Mouse (Mus musculus) T-cell, adult 2 months (primary cell): ENCODE results near the gene Rab3a.

Experiments
- DNase-seq: peaks from one replicate; pipeline ENCODE4 v3.0.0; 2022; ENCODE audit warnings: low spot score

The Rab3a gene

DNA sequence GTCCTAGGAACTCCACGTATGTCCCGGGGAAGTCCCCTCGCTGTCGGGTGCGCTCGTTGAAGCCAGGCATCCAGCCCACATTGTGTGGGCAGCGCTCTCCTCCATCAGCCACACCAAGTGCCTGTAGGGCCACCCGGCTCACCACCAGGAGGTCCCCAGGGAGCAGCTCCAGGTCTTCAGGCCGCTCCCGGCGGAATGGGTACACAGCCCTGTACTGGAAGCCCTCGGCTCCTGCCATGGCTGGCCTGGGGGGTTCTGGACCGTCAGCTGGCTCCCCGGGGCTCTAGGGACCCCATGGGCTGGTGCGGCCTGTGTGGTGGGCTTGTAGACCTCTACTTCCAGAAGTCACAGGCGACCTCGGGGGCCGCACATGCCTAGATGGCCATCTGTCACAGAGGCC is 20.3 kb downstream of the Rab3a start:
- DNase-seq: no peak

GRCm38 (mm10) chr8:70775227-70775626 is 20.7 kb downstream of the Rab3a start:
- DNase-seq: no peak

- DNase-seq: no peak
Observed at GRCm38 (mm10) chr8:70775851-70776495, 21.5 kb downstream of the Rab3a start.

GRCm38 (mm10) chr8:70776496-70777444 is 22.3 kb downstream of the Rab3a start, which contains the start of gene Pik3r2:
Pik3r2 (minus strand) TSS chr8:70776713.
- peak; percentile 97 for DNase-seq

- DNase-seq: no peak
Observed at GRCm38 (mm10) chr8:70780093-70780492, 25.6 kb downstream of the Rab3a start.

- DNase-seq: no peak
Observed at GRCm38 (mm10) chr8:70786291-70787050, 32.0 kb downstream of the Rab3a start.

DNA sequence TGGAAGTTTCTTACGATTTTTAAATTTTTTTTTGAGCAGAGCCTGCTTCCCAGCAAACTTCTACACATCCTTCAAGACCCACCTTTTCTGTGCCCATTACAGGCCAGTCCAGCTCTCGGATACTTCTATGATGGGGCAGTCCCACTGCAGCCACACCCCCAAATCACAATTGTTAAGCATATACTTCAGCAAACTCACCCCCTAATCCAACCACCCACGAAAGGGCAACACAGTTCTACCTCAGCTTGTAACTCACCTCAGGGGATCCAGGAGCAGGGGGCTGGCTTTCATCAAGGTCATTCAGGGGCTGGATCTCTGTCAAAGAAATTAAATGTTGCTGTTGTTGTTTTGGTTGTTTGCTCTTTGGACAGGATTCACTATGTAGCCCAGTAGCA is 32.6 kb downstream of the Rab3a start:
- no peak for DNase-seq

DNA sequence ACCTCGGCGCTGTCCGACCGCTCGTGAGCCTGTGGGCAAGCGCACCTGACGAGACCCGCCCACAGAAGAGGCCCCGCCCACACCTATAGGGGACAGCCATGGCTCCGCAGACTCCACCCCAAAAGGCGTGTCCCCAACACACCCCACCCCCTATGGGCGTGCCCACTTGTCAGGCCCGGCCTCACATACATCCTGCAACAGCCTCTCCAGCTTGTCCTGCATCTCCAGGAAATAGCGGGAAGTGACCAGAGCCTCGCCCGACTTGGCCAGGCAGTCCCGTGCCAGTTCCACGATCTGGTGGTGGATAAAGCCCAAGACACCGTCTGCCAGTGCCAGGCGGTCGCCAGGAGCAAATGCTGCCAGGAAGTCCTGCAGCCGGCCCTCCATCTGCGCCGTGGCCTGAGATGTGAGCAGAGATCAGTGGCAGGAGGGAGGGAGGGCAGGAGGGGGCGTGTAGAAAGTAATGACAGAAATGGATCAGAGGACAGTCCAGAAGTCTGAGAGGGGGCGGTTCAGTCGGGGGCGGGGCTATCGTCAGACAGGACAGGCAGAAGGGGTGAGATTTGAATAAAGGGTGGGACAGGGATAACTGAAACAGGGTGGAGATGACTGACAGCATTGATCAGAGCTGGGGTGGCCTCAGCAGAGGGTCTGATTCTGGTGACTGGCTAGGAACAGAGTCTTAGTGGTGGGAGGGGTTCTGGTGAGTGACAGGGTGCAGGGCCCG is 33.6 kb downstream of the Rab3a start:
- no peak for DNase-seq

DNA sequence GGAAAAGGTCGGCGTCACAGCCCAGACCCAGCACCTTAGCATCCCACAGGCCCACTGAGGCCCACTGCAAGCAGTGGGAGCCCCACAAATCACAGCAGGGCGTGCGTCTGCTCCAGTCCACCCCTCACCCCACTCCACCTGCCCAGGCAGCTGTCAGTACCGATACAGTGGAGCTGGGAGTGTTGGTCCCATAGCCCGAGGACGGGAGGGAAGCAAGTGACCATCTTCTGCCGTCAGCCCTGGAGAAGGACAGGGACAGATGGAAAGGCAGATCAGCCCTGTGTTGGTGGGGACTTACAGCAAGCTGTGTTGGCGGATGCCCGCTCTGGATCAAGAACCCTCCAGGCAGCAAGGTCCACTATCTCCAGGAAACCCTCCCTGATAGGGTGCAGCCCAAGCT is 34.6 kb downstream of the Rab3a start:
- DNase-seq: no peak

DNA sequence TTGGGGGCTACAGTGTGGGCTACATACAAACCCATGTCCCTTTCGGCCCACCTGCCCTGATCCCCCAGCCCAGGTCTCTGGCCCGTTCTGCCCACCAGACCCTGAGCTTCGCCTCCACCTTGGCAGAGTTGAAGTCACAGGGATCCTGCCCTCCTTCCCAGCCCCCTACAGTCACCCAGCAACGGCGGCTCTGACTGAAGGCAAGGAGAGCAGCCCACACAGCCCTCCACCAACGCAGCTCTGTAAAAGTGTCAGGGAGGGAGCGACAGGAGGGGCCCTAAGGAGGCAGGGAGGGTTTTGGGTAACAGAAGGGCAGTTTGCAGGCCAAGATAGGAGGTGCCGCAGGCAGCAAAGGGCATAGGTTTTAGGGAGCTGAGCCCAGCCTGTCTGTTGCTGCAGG is 36.4 kb downstream of the Rab3a start:
- no peak for DNase-seq

GRCm38 (mm10) chr8:70791294-70791701 is 36.8 kb downstream of the Rab3a start:
- DNase-seq: peak; percentile 85

DNA sequence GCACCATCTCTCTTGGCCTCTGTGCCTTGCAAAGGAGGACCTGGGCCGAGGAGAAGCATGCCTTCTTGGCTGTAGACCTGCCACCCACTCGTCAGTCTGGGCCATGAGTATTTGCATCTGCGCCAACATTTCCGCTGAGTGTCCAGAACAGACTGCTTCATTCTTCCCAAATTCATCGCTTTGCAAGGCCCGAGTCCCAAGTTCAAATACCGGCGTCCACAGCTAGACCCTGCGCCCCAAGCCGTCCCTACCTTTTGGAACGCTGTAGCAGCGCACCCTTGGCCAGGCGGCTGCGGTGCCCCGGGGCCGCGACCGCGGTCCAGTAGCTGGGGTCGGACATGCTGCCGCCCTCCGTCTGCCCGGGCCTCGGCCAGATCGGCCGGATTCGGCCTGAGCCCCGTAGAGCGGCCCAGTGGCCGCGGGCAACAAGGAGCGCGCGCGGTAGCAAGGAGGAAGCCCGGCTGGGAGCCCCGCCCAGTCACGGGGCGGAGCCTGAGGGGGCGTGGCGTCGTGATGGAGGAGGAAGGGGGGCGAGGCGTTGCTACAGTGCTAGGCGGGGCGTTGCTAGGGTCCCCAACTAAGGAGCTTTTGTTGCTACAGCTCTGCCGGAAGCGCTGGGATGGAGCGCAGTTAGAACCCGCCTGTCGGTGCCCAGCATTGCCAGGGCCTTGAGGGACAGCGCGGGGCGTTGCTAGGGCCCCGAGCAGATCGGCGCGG is 37.7 kb downstream of the Rab3a start:
- DNase-seq: peak; percentile 98

DNA sequence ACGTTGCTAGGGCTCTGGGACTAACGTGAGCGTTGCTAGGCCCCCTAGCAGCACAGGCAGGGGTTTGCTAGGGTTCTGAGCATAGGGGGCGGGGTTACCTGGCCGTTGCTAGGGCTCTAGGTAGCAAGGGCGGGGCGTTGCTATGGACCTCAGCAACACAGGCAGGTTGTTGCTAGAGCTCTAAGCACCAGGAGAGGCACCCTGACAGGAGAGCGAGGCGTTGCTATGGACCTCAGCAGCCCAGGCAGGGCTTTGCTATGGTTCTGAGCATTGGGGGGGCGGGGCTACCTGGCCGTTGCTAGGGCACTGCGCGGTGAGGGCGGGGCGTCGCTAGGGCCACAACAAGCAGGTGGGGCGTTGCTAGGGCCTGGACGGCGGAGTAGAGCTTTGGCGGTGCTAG is 38.2 kb downstream of the Rab3a start:
- DNase-seq: peak; percentile 86

DNA sequence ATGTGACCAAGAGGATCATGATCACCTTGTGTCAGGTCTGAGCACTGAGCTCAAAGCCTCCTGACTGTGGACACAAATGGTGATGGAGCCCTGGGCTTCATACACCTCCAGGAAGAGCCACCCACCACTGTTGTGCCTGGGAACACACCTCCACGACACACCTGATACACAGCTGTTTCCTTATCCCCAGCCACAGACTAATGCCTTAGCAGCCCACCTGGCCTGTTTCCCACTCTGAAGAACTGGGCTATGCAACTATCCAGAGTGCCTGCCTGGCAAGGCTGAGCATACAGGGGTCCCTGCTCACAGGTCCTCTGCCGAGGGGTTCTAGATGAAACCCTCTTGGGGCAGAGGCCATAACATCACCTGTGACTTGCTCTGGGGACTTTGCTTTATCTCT is 39.7 kb downstream of the Rab3a start:
- no peak for DNase-seq

- DNase-seq: no peak
Observed at GRCm38 (mm10) chr8:70795370-70795769, 40.9 kb downstream of the Rab3a start.

GRCm38 (mm10) chr8:70796403-70797080 is 42.1 kb downstream of the Rab3a start:
- no peak for DNase-seq

DNA sequence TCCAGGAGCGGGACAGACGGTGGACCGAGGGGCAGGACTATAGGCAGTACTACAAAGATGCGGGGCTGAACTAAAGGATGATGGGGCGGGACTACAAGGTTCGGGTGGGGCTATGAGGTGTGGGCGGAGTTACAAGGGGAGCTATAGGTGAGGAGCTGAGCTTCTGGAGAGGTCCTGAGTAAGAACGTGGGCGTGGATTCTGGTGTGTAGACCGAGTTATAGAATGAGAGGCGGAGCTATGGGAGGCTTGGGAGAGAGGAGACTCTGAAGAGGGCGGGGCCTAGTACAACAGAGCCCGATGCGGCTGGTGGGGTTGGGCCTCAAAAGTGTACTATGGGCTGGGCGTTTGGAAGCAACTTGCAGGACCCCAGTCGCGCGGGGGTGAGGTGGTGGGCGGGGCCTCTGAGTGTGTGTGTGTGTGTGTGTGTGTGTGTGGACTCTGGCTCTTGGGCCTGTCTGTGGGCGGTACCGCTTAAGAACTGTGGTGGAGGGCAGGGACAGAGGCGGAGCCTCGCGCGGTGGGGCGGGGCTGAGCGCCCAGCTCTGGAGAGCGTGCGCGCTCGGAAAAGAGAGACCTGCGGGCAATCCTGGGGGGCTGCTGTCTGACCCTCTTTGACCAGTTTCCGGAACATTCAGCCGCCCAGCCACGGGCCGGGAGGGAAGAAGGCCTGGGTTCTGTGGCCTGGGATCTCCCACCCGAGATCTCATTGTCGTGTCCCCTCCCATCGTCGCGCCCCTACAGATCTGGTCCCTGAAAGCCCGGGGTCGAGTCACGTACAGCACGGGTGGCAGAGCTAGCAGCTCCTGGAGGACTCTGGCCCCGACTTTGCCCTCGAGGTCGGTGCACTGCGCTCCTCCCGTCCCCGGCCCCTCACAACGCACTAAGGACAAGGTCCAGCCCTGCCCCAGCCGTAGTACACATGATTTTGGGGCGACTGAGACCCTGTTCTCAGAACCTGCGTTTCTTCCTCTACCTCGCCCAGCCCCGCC is 42.9 kb downstream of the Rab3a start:
- DNase-seq: peak; percentile 80

- no peak for DNase-seq
Observed at GRCm38 (mm10) chr8:70798281-70798680, 43.8 kb downstream of the Rab3a start.

GRCm38 (mm10) chr8:70800648-70801047 is 46.2 kb downstream of the Rab3a start:
- no peak for DNase-seq
